Mouse (Mus musculus): Measurements from ENCODE around the gene Trak1. TPM values are rescaled to one million over a fixed set of nuclear protein-coding genes. Genes with fewer than 3 reads are reported as not detected.

Gene Trak1
- polyA plus RNA-seq, 1 experiment: 61.1 TPM

- Histone ChIP-seq H3K27ac (ENCODE audit: insufficient read depth, low read depth, low read length) (no peak overlapping the region), H3K4me3 (ENCODE audit: insufficient read depth, low read length) (no peak overlapping the region), H3K4me1 (ENCODE audit: control insufficient read depth, insufficient read depth, low read length) (peaks cover 13% of the 10 kb centered on the region)
- TF ChIP-seq CTCF (IDR thresholded peaks at IDR 0.05; ENCODE audit: low read depth, low read length) (no peak), POLR2A (IDR thresholded peaks at IDR 0.05; ENCODE audit: borderline replicate concordance, low read depth, low read length) (no peak)
These were observed 63.7 kb downstream of the Trak1 start for GRCm38 (mm10) chr9:121361010-121361409.

GRCm38 (mm10) chr9:121363932-121364331 lies 66.6 kb downstream of the Trak1 start:
- no peak for TF ChIP-seq POLR2A (IDR thresholded peaks at IDR 0.05; ENCODE audit: borderline replicate concordance, low read depth, low read length)
- no peak for TF ChIP-seq CTCF (IDR thresholded peaks at IDR 0.05; ENCODE audit: low read depth, low read length)
- no peak overlapping the region for H3K27ac ChIP-seq (ENCODE audit: insufficient read depth, low read depth, low read length)
- peaks cover 23% of the 10 kb centered on the region for H3K4me1 ChIP-seq (ENCODE audit: control insufficient read depth, insufficient read depth, low read length)

GRCm38 (mm10) chr9:121366135-121366863 lies 69.0 kb downstream of the Trak1 start:
- no peak overlapping the region for H3K27ac ChIP-seq (ENCODE audit: insufficient read depth, low read depth, low read length)
- H3K4me1 ChIP-seq (ENCODE audit: control insufficient read depth, insufficient read depth, low read length): peaks cover 27% of the 10 kb centered on the region
- no peak overlapping the region for H3K4me3 ChIP-seq (ENCODE audit: insufficient read depth, low read length)
- no peak for TF ChIP-seq POLR2A (IDR thresholded peaks at IDR 0.05; ENCODE audit: borderline replicate concordance, low read depth, low read length)
- TF ChIP-seq CTCF (IDR thresholded peaks at IDR 0.05; ENCODE audit: low read depth, low read length): no peak

More at GRCm38 (mm10) chr9:121363932-121364331, 66.6 kb downstream of the Trak1 start:
- no peak overlapping the region for H3K4me3 ChIP-seq (ENCODE audit: insufficient read depth, low read length)

- TF ChIP-seq POLR2A (IDR thresholded peaks at IDR 0.05; ENCODE audit: borderline replicate concordance, low read depth, low read length) (no peak), CTCF (IDR thresholded peaks at IDR 0.05; ENCODE audit: low read depth, low read length) (no peak)
- Histone ChIP-seq H3K27ac (ENCODE audit: insufficient read depth, low read depth, low read length) (no peak overlapping the region), H3K4me3 (ENCODE audit: insufficient read depth, low read length) (no peak overlapping the region), H3K4me1 (ENCODE audit: control insufficient read depth, insufficient read depth, low read length) (peaks cover 30% of the 10 kb centered on the region)
These were observed 69.6 kb downstream of the Trak1 start for GRCm38 (mm10) chr9:121366864-121367245.

GRCm38 (mm10) chr9:121369573-121369972 lies 72.3 kb downstream of the Trak1 start:
- H3K27ac ChIP-seq (ENCODE audit: insufficient read depth, low read depth, low read length): no peak overlapping the region
- TF ChIP-seq CTCF (IDR thresholded peaks at IDR 0.05; ENCODE audit: low read depth, low read length): 0 out of 2 replicates have a peak, but pooled peaks have one; percentile 2
- no peak for TF ChIP-seq POLR2A (IDR thresholded peaks at IDR 0.05; ENCODE audit: borderline replicate concordance, low read depth, low read length)
- peaks cover 50% of the 10 kb centered on the region for H3K4me1 ChIP-seq (ENCODE audit: control insufficient read depth, insufficient read depth, low read length)
- H3K4me3 ChIP-seq (ENCODE audit: insufficient read depth, low read length): no peak overlapping the region

GRCm38 (mm10) chr9:121371346-121371891 lies 74.1 kb downstream of the Trak1 start:
- TF ChIP-seq CTCF (IDR thresholded peaks at IDR 0.05; ENCODE audit: low read depth, low read length) (no peak), POLR2A (IDR thresholded peaks at IDR 0.05; ENCODE audit: borderline replicate concordance, low read depth, low read length) (no peak)
- Histone ChIP-seq H3K4me1 (ENCODE audit: control insufficient read depth, insufficient read depth, low read length) (peaks cover 50% of the 10 kb centered on the region), H3K27ac (ENCODE audit: insufficient read depth, low read depth, low read length) (peak overlapping the region; percentile 25), H3K4me3 (ENCODE audit: insufficient read depth, low read length) (peak overlapping the region; percentile 40)

- Histone ChIP-seq H3K4me1 (ENCODE audit: control insufficient read depth, insufficient read depth, low read length) (peaks cover 47% of the 10 kb centered on the region), H3K27ac (ENCODE audit: insufficient read depth, low read depth, low read length) (peak overlapping the region; percentile 21), H3K4me3 (ENCODE audit: insufficient read depth, low read length) (no peak overlapping the region)
- TF ChIP-seq CTCF (IDR thresholded peaks at IDR 0.05; ENCODE audit: low read depth, low read length): no peak
- TF ChIP-seq POLR2A (IDR thresholded peaks at IDR 0.05; ENCODE audit: borderline replicate concordance, low read depth, low read length): no peak
These were observed 74.8 kb downstream of the Trak1 start for GRCm38 (mm10) chr9:121371946-121372646.

- Histone ChIP-seq H3K4me1 (ENCODE audit: control insufficient read depth, insufficient read depth, low read length) (peaks cover 37% of the 10 kb centered on the region), H3K4me3 (ENCODE audit: insufficient read depth, low read length) (no peak overlapping the region), H3K27ac (ENCODE audit: insufficient read depth, low read depth, low read length) (no peak overlapping the region)
- TF ChIP-seq CTCF (IDR thresholded peaks at IDR 0.05; ENCODE audit: low read depth, low read length) (no peak), POLR2A (IDR thresholded peaks at IDR 0.05; ENCODE audit: borderline replicate concordance, low read depth, low read length) (no peak)
These were observed 75.8 kb downstream of the Trak1 start for GRCm38 (mm10) chr9:121373107-121373506.

- no peak for TF ChIP-seq CTCF (IDR thresholded peaks at IDR 0.05; ENCODE audit: low read depth, low read length)
- TF ChIP-seq POLR2A (IDR thresholded peaks at IDR 0.05; ENCODE audit: borderline replicate concordance, low read depth, low read length): no peak
- Histone ChIP-seq H3K27ac (ENCODE audit: insufficient read depth, low read depth, low read length) (no peak overlapping the region), H3K4me1 (ENCODE audit: control insufficient read depth, insufficient read depth, low read length) (peaks cover 34% of the 10 kb centered on the region), H3K4me3 (ENCODE audit: insufficient read depth, low read length) (no peak overlapping the region)
These were observed 76.2 kb downstream of the Trak1 start for GRCm38 (mm10) chr9:121373512-121373911.
